Mouse (Mus musculus): Measurements from ENCODE around the gene Naxd. TPM values are rescaled to one million over a fixed set of nuclear protein-coding genes. Genes with fewer than 3 reads are reported as not detected.

Naxd gene
- polyA plus RNA-seq (2012; rRNA removed): 123 and 126 TPM in 2 replicates

DNA sequence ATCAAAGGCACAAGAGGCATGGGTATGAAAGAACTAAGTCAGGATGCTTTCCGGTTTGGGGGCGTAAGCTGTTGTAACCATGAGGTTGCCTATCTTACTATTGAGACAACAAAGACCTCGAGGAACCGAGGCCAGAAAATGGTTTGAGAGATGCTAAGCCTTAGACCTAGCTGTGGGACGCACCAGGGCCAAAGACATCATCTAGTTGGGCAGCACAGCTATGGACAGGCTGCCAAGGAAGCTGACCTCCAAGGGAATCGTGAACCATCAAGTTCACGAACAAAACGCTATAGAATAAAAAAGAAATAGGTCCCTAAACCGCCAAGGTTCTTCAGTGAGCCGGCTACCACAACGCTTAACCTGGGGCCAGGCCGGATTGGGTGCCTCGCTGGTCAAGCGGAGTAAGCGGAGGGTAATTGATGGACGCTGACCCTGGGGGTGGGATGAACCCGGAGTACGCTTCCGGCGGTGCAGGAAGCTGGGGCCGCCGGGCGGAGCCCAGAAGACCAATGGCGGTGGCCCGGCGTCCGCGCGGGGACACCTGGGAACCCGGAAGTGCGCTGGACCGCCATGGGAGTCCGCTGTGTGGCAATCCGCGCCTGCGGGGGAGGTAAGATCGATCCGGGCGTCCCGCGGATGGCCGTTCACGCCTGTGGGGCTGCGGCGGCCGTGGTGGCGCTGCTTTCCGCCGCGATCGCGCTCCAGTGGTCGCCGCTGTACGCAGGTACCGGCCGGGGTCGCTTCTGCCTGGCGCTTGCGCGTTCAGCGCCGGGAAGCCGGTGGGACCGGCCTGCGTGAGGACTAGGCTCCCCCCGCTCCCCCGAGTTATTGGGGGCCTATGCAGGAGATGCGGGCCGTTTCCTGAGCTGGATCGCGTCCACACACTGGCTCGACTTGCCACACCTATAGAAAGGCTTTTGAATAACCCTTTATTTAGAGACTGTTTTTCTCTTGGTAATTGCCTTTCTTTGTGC lies at the start of gene Naxd:
Naxd (plus strand) TSS at position 490 of the 974 bp plus-strand sequence.

DNA sequence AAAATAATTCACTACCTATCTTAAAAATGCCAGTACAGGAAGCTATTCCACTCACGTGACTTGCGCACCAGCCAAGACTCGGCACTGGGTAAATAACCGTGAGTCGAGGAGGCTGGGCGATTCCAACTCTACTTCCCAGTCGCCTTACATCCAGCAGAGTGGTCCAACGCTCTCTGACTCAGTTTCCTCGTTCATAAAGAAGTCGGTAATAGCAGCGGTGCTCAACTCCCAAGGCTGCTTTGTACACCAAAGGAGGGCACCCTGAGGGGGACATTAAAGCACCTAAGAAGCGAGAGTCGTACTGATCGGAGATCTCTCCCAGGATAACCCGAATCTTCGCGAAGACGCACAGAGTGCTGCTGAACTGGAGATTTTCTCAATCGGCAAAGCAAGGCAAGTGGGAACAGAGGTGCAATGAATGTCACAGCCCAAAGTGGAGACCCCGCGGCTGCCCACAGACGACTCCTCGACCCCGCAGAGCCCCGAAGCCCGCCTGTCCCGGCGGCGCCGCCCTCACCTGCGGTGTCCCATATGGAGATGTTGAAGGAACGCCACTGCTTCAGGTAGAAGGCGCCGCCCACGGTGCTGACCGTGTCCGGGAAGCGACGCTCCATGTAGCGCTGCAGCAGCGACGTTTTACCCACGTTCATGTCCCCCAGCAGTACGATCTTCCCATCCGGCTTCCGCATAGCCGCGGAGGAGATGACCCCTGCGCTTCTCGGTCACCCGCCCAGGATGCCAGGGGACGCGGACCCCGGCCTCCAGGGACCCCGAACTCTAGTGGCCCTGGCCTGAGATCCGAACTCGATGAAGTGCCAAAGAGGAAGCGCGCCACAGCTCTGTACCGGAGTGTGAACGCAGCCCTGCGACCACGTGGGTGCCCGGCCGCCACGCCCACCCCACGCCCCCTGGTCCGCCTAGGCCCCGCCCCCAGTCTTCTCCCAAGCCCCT lies 19.2 kb upstream of the Naxd start, which contains the start of gene Rab20:
Rab20 (minus strand) TSS at position 900 of the 951 bp plus-strand sequence.

DNA sequence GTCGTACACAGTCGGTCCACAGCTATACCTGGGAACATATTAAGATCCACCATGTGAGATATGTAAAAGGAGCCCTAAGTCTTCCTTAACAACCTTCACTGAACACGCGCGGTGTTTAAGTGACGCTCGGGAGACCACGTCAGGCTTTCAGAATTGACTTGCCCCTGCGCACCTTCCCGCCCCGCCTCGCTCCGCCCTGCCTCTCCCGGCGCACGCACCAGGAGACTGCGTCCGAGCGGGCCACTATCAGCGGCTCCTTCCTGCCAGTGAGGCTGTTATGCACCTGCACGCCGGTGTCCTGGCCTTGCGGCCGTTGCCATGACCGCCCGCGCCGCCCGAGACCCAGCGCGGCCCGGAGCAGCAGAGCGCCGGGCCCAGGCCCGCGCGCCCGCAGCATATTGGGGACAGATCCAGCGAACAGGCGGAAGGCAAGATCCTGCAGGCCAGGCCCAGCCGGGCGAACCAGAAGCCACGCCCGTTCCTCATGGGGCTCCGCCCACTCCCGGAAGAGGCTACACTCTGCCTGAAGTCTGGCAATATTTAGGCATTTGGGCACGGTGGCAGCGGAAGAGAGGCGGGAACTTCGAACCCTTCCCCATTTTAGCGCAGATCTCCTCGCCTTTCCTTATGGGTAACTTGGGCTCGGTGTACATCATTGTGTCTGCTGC lies 53.1 kb downstream of the Naxd start, which contains the start of gene Cars2:
Cars2 (minus strand) TSS at position 503 of the 668 bp plus-strand sequence.

GRCm38 (mm10) chr8:11554799-11555719 lies 57.8 kb downstream of the Naxd start, which contains the start of gene Ing1:
Gene Ing1, plus strand, starts transcription at chr8:11555571.

Other genes starting within 250 kb of the Naxd start
- 46.0 and 49.3 TPM in 2 replicates for gene Col4a2, start 184.7 kb upstream of the Naxd start, polyA plus RNA-seq (2012; rRNA removed)
- 97.9 and 108 TPM in 2 replicates for gene Col4a1, start 184.7 kb upstream of the Naxd start, polyA plus RNA-seq (2012; rRNA removed)
- 0.61 and 0.72 TPM in 2 replicates for gene Rab20, start 18.8 kb upstream of the Naxd start, polyA plus RNA-seq (2012; rRNA removed)
- gene Cars2, start 53.3 kb downstream of the Naxd start, polyA plus RNA-seq (2012; rRNA removed): 51.2 and 52.6 TPM in 2 replicates
- gene Ing1, start 58.1 kb downstream of the Naxd start, polyA plus RNA-seq (2012; rRNA removed): 69.4 and 74.2 TPM in 2 replicates
- 183 and 184 TPM in 2 replicates for gene Ankrd10, start 138.3 kb downstream of the Naxd start, polyA plus RNA-seq (2012; rRNA removed)
- not detected in 2 replicates for gene 1700016D06Rik, start 203.6 kb downstream of the Naxd start, polyA plus RNA-seq (2012; rRNA removed)
- 86.5 and 98.5 TPM in 2 replicates for gene Arhgef7, start 230.2 kb downstream of the Naxd start, polyA plus RNA-seq (2012; rRNA removed)

Data from central nervous system, embryonic 18 days (tissue).